Comparison of ENCODE assay signal across 9 mouse cellular contexts in the genomic region with DNA sequence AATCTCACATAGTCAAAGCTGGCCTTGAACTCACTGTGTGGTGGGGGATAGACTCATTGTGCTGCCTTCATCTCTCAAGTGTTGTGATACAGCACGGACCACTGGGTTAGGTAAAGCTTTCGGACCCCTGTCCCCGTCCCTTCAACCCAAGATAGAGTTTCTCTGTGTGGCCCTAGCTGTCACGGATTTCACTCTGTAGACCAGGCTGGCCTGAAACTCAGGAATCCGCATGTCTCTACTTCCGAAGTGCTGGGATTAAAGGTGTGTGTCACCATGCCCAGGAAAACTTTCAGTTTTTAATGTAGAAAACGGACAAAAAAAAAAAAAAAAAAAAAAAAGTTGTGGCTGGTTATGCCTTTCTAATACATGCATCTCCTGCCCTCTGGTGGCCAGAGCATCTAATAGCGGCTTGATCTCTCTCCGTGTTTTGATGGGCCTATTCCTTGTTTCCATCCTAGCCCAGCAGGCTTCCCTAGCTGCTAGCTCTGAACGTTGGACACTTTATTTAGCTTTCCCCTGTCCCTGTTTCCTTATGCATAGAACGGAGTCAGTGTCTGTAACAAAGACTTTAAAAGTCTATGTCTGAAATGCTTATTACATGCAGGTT. TPM values are rescaled to one million over a fixed set of nuclear protein-coding genes. Genes with fewer than 3 reads are reported as not detected.
DNase-seq lines count a peak whose midpoint lies in the region; ATAC-seq lines count a peak whose summit lies in the region.
"Had no signal": no experiment of that assay in that cellular context is flagged by ENCODE, and none has a peak within 500 bp of the region (broad histone marks: within the 10 kb centered on the region; RNA-seq: fewer than 3 reads in every experiment).

No protein-coding gene starts in this region.

- no peaks in the 10 kb centered on the region for H3K4me1 ChIP-seq in kidney, embryonic 15.5 days
- peaks cover 3% of the 10 kb centered on the region; the same call in 1 of the 2 replicates for H3K4me1 ChIP-seq in heart, embryonic 16.5 days (ENCODE audit: control insufficient read depth, insufficient read depth, low read length)

- H3K9me3 ChIP-seq in kidney, embryonic 15.5 days (replicated peaks) = peaks cover 8% of the 10 kb centered on the region; the same call in 1 of the 2 replicates
- H3K9me3 ChIP-seq in heart, embryonic 16.5 days (replicated peaks; ENCODE audit: control insufficient read depth, low read length) = peaks cover 6% of the 10 kb centered on the region; the same call in 1 of the 2 replicates

- no peak overlapping the region for H3K27ac ChIP-seq in kidney, embryonic 15.5 days
- no peak overlapping the region for H3K27ac ChIP-seq in heart, embryonic 16.5 days (ENCODE audit: low read length)

- 40% methylated on average over 11 of the region's 11 CpGs for WGBS in kidney, embryonic 15.5 days
- 38% methylated on average over 11 of the region's 11 CpGs for whole genome bisulfite sequencing in heart, embryonic 16.5 days

- no peaks in the 10 kb centered on the region for H3K27me3 ChIP-seq in kidney, embryonic 15.5 days
- no peaks in the 10 kb centered on the region for H3K27me3 ChIP-seq in heart, embryonic 16.5 days (ENCODE audit: control insufficient read depth, insufficient read depth, low read length)

- ATAC-seq in kidney, embryonic 15.5 days (replicated peaks; ENCODE audit: low FRiP score) = no peak
- ATAC-seq in heart, embryonic 16.5 days (replicated peaks; ENCODE audit: extremely low read depth, insufficient read depth, low FRiP score) = no peak; the same call in 1 of the 2 replicates
- ATAC-seq in megakaryocyte progenitor cell, adult 5-6 weeks (replicated peaks; ENCODE audit: poor library complexity) = peak; percentile 82

- H3K4me2 ChIP-seq in kidney, embryonic 15.5 days = no peak overlapping the region
- peak overlapping the region; percentile 40; the same call in 1 of the 2 replicates for H3K4me2 ChIP-seq in heart, embryonic 16.5 days (ENCODE audit: low read depth, low read length)

- no peak overlapping the region for H3K9ac ChIP-seq in kidney, embryonic 15.5 days
- peak overlapping the region; percentile 29; the same call in 1 of the 2 replicates for H3K9ac ChIP-seq in heart, embryonic 16.5 days (ENCODE audit: low read length)

- DNase-seq in kidney, adult 11 months = peak; percentile 25
- peak; percentile 25 for DNase-seq in adrenal gland, adult 8-10 months
- DNase-seq in embryo, embryonic 11 days = peak; percentile 80
- peak; percentile 61 for DNase-seq in layer of hippocampus, adult 9-11 months
- peak; percentile 84 for DNase-seq in testis, postnatal 10 days (ENCODE audit: low spot score)

- no peaks in the 10 kb centered on the region for H3K36me3 ChIP-seq in kidney, embryonic 15.5 days
- no peaks in the 10 kb centered on the region for H3K36me3 ChIP-seq in heart, embryonic 16.5 days (ENCODE audit: control insufficient read depth, insufficient read depth)

- H3K4me3 ChIP-seq in kidney, embryonic 15.5 days (replicated peaks) = no peak overlapping the region
- no peak overlapping the region for H3K4me3 ChIP-seq in heart, embryonic 16.5 days (ENCODE audit: low read length)
- H3K4me3 ChIP-seq: erythroblast, embryonic 14.5 days had no signal

RNA-seq across cellular contexts. Expression of gene 1500009L16Rik, which starts 53.7 kb away (rescaled TPM):
- 36.3 and 36.6 TPM in 2 replicates for polyA plus RNA-seq in kidney, embryonic 15.5 days (2015; fragmentation: Nextera tagmentation; extraction: Ambion mirVana)
- total RNA-seq in adrenal gland, adult 8-10 months (2022) = 10 to 100 TPM; 15.5 to 38.8 (median 25.8) TPM
- 27.4 and 36.4 TPM in 2 replicates for polyA plus RNA-seq in heart, embryonic 16.5 days (2015; fragmentation: Nextera tagmentation; extraction: Ambion mirVana)
- total RNA-seq in megakaryocyte progenitor cell, adult 5-6 weeks (2015) = 0.64 and 1.2 TPM in 2 replicates
- total RNA-seq in megakaryocyte progenitor cell, adult 5-6 weeks (2017) = 0.47 and 0.75 TPM in 2 replicates
- polyA plus RNA-seq: erythroblast, embryonic 14.5 days had no signal

Comparison
In these comparisons a context has a peak if more than half of its experiments do, and no peak if none do; other contexts are left out.
1. DNase-seq: peak in every context shown above with its lines; median percentile 84 in testis, postnatal 10 days; 80 in embryo, embryonic 11 days; 61 in layer of hippocampus, adult 9-11 months; 25 in kidney, adult 11 months; 25 in adrenal gland, adult 8-10 months.
2. RNA of gene 1500009L16Rik, which starts 53.7 kb away (total RNA-seq): 15.5 to 38.8 TPM in adrenal gland, adult 8-10 months; 0.47 to 1.2 TPM in megakaryocyte progenitor cell, adult 5-6 weeks; every median in the first group is over 4 times any median in the second.